Mouse (Mus musculus): ENCODE data around the gene Arel1. TPM values are rescaled to one million over a fixed set of nuclear protein-coding genes. Genes with fewer than 3 reads are reported as not detected.

Arel1 gene
- 100 to 1,000 TPM; 104 to 112 TPM for total RNA-seq (2021)

GRCm38 (mm10) chr12:84970428-84971096, at the start of gene Arel1, which contains the start of gene Fcf1:
TSS of gene Arel1 (minus strand) at chr12:84970900.
TSS of gene Fcf1 (plus strand) at chr12:84970897.
- peak; percentile 81 to 91 for DNase-seq (ENCODE audit: extremely low spot score in 1 of 2, low spot score in 2 of 2)
- intact Hi-C loops (cut with DNase I) = no loop called here

GRCm38 (mm10) chr12:85012185-85012584, 41.5 kb upstream of the Arel1 start:
- intact Hi-C loops (cut with DNase I) = no loop called here
- no peak for DNase-seq (ENCODE audit: extremely low spot score in 1 of 2, low spot score in 2 of 2)

DNA sequence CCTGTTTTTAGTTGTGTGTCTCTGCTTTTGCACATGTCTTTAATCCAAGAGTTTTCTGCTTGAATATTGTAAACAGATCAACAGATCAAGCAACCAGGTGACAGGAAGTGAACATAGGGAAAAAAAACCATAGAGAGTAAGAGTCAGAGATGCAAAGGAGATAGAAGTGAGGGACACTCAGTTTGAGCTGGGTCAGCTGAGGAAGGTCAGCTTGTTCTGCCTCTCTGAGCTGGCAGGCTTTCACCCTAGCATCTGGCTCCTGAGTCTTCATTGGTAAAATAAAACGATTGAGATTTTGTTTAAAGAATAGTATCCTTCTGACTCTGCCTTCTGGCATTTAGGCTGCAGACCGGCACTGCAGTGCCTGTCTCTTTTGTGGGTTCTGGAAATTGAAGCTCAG, 39.8 kb upstream of the Arel1 start:
- DNase-seq (ENCODE audit: extremely low spot score in 1 of 2, low spot score in 2 of 2) = no peak
- intact Hi-C loops (cut with DNase I) = no loop called here

DNA sequence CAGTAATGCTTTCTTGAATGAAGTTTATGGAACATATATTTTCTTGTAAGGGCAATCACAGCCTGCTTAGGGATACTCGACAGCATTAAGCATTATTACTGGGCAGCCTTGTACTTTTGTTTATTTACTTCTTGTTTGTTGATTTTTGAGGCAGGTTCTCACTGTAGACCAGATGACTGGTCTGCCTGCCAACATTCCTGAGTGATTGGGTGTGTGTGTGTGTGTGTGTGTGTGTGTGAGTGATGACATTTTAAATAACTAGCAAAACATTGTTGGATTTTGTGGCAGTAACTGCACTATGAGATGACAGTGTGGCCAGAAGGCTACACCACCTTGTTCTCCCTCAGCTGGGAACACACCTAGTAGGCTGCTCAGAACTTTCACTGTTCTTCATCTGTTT, 39.1 kb upstream of the Arel1 start:
- no peak for DNase-seq (ENCODE audit: extremely low spot score in 1 of 2, low spot score in 2 of 2)
- intact Hi-C loops (cut with DNase I) = no loop called here

DNA sequence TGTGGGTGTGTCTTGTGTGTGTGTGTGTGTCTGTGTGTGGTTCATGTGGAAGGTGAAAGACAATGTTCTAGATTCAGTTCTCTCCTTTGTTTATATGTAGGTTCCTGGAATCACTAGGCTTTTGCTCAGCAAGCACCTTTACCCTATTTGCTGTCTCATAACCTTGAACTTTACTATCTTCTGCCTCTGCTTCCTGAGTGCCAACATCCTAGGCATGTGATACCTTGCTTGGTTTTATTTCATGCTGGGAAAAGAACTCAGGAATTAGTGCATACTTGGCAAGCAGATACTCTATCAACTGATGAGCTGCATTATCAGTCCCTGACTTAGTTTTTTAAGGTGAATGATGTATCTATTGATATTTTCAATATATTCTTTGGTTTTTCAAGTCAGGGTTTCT, 36.3 kb upstream of the Arel1 start:
- intact Hi-C loops (cut with DNase I) = no loop called here
- DNase-seq (ENCODE audit: extremely low spot score in 1 of 2, low spot score in 2 of 2) = no peak

DNA sequence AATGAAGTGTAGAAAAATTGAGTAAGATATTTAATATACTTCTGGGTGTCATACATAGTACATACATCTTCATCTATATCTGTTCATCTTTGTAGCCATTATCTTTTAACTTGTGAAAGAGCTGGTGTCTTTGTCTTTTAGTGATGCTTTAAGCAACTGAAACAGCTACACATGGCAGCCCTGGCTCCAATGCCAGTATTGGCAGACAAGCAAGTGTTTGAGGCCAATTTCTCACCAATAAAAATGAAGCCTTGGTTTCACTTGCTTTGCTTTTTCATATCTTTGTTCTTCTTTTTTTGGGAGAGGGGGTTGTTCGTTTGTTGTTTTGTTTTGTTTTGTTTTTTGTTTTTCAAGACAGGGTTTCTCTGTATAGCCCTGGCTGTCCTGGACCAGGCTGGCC, 35.5 kb upstream of the Arel1 start:
- intact Hi-C loops (cut with DNase I) = no loop called here
- DNase-seq (ENCODE audit: extremely low spot score in 1 of 2, low spot score in 2 of 2) = no peak

GRCm38 (mm10) chr12:84999053-84999452, 28.4 kb upstream of the Arel1 start:
- intact Hi-C loops (cut with DNase I) = no loop called here
- no peak for DNase-seq (ENCODE audit: extremely low spot score in 1 of 2, low spot score in 2 of 2)

DNA sequence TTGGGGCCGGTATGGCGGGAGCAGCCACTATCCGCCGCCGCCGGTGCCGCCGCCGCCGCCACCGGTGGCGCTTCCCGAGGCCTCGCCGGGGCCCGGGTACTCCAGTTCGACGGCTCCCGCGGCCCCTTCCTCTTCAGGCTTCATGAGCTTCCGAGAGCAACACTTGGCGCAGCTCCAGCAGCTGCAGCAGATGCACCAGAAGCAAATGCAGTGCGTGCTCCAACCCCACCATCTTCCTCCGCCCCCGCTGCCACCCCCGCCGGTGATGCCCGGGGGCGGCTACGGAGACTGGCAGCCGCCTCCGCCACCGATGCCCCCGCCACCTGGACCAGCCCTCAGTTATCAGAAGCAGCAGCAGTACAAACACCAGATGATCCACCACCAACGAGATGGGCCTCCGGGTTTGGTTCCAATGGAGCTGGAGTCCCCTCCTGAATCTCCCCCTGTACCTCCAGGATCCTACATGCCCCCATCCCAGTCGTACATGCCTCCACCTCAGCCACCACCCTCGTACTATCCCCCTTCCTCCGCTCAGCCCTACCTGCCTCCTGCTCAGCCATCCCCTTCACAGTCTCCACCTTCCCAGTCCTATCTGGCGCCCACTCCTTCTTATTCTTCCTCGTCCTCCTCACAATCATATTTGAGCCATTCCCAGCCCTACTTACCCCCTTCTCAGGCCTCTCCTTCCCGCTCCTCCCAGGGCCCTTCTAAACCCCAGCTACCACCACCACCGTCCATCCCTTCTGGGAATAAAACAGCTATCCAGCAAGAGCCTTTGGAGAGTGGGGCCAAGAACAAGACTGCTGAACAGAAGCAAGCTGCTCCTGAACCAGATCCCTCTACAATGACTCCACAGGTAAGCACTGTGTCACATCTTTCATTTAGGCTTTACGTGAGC, 26.1 kb upstream of the Arel1 start:
- intact Hi-C loops (cut with DNase I) = no loop called here
- peak; percentile 54 to 85 for DNase-seq (ENCODE audit: extremely low spot score in 1 of 2, low spot score in 2 of 2)

DNA sequence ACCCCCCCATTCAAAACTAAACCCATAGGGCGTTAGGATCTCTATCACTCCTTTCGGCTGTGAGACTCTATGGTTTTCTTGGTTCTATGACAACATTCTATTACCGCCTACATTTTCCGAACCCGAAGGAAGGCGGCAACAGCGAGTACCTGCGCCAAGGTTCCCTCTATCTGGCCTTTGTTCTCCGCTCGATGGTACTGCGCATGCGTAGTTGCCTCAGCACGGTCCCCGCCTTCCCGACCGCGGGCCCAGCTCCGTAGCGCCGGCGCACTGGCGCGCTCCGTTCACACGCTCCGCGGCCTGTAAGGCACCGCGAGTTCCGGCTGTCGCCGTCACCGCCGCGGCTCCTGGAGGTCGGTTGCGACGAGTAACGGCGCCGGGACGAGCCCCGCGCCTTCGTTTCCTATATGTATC, 25.4 kb upstream of the Arel1 start, which contains the start of gene Ylpm1:
TSS of gene Ylpm1 (plus strand) at position 239 of the 414 bp plus-strand sequence.
- DNase-seq (ENCODE audit: extremely low spot score in 1 of 2, low spot score in 2 of 2) = peak; percentile 98 to 99
- intact Hi-C loops (cut with DNase I) = no loop called here

GRCm38 (mm10) chr12:84995112-84995761, 24.5 kb upstream of the Arel1 start:
- DNase-seq (ENCODE audit: extremely low spot score in 1 of 2, low spot score in 2 of 2) = no peak
- intact Hi-C loops (cut with DNase I) = no loop called here

GRCm38 (mm10) chr12:84989456-84989855, 18.8 kb upstream of the Arel1 start:
- DNase-seq (ENCODE audit: extremely low spot score in 1 of 2, low spot score in 2 of 2) = no peak
- intact Hi-C loops (cut with DNase I) = no loop called here

DNA sequence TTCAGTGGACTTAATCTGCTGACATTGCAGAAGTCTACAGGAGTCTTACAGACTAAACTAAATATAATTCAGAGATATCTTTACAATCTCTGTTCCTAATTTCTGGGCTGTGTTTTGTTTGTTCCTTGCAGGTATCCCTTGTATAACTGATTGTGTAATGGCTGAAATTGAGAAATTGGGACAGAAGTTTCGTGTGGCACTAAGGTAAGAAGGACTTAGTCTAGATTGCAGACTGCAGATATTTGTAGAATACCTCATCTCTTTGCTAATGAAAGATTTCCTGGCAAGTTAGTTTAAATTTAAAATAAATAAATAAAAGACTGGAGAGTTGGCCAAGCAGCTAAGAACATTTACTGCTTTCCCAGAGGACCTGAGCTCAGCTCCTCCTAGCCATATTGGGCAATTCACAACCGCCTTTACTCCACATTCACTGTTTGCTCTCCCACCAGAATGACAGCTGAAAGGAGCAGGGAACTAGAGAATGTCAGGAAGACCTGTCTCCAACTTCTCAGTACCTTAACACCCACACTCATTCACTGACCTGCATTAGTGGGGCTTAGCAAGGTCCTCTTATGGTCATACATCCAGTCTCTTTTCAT, 8.7 kb upstream of the Arel1 start:
- intact Hi-C loops (cut with DNase I) = loop anchor here (5.0 kb wide), 1 partner anchor 42 kb away; no protein-coding TSS in a partner anchor
- DNase-seq (ENCODE audit: extremely low spot score in 1 of 2, low spot score in 2 of 2) = no peak

- intact Hi-C loops (cut with DNase I) = no loop called here
- no peak for DNase-seq (ENCODE audit: extremely low spot score in 1 of 2, low spot score in 2 of 2)
These were observed 858 bp downstream of the Arel1 start for GRCm38 (mm10) chr12:84969656-84970427.

GRCm38 (mm10) chr12:84968831-84969655, 1.7 kb downstream of the Arel1 start:
- DNase-seq (ENCODE audit: extremely low spot score in 1 of 2, low spot score in 2 of 2) = no peak
- intact Hi-C loops (cut with DNase I) = no loop called here

- intact Hi-C loops (cut with DNase I) = no loop called here
These were observed 8.1 kb downstream of the Arel1 start for GRCm38 (mm10) chr12:84962606-84963005.

DNA sequence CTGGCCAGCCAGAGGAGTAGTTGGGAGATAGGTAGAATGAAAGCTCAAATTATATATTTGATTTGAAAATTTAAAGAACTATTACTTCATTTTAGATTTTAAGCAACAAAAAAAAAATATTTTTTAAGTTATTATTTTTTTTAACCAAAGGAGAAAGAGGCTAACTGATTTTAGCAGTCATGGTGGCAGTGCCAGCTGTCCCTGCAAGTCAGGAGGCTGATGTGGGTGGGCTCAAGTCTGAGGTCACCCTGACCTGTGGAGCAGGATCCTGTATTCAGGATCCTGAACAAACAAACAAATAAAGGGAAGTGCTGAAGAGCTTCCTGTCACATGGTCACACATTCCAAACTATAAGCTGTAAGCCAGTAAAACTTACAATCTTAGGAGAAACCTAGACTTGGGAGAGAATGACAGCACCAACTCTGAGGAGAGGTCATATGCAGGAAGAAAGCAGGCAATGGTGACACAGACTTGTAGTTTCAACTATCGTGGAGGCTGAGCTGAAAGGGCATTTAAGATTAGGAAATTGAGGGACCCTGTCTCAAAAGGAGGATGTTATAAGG, 11.8 kb downstream of the Arel1 start:
- intact Hi-C loops (cut with DNase I) = no loop called here
- DNase-seq (ENCODE audit: extremely low spot score in 1 of 2, low spot score in 2 of 2) = no peak

More at GRCm38 (mm10) chr12:84962606-84963005, 8.1 kb downstream of the Arel1 start:
- no peak for DNase-seq (ENCODE audit: extremely low spot score in 1 of 2, low spot score in 2 of 2)

GRCm38 (mm10) chr12:84956317-84956716, 14.4 kb downstream of the Arel1 start:
- intact Hi-C loops (cut with DNase I) = no loop called here
- no peak for DNase-seq (ENCODE audit: extremely low spot score in 1 of 2, low spot score in 2 of 2)
